Mouse (Mus musculus) forebrain, embryonic 13.5 days (tissue): ENCODE data around the gene Arpp19. TPM values are rescaled to one million over a fixed set of nuclear protein-coding genes. Genes with fewer than 3 reads are reported as not detected.

Source experiments
- ATAC-seq: fragments of 200-750 bp; cut with Nextera tagmentation; 2 replicates; pipeline ENCODE4 v1.8.0; 2017
- H3K27ac ChIP-seq: fragments of 300-500 bp; sonication (generic); 2 replicates; pipeline ENCODE4 v1.5.1; 2015; ENCODE audit warnings: inconsistent platforms, mild to moderate bottlenecking, moderate library complexity
- H3K27me3 ChIP-seq: fragments of 300-500 bp; sonication (generic); 2 replicates; pipeline ENCODE4 v1.6.1; 2015; ENCODE audit warnings: mild to moderate bottlenecking, inconsistent platforms
- H3K36me3 ChIP-seq: fragments of 300-500 bp; sonication (generic); 2 replicates; pipeline ENCODE4 v1.6.1; 2015; ENCODE audit warnings: mild to moderate bottlenecking, inconsistent platforms; ENCODE audit not compliant: poor library complexity, severe bottlenecking
- H3K4me1 ChIP-seq: fragments of 300-500 bp; sonication (generic); 2 replicates; pipeline ENCODE4 v1.6.1; 2015; ENCODE audit warnings: inconsistent platforms
- H3K4me2 ChIP-seq: fragments of 300-500 bp; sonication (generic); 2 replicates; pipeline ENCODE4 v1.6.1; 2015; ENCODE audit warnings: inconsistent platforms, mild to moderate bottlenecking, moderate library complexity
- H3K4me3 ChIP-seq: fragments of 300-500 bp; sonication (generic); 2 replicates; pipeline ENCODE4 v1.5.1; 2015; ENCODE audit warnings: mild to moderate bottlenecking, inconsistent platforms
- H3K9ac ChIP-seq: fragments of 300-500 bp; sonication (generic); 2 replicates; pipeline ENCODE4 v1.6.1; 2015; ENCODE audit warnings: mild to moderate bottlenecking, inconsistent platforms
- H3K9me3 ChIP-seq: fragments of 300-500 bp; sonication (generic); replicated peaks from 2 replicates; pipeline ENCODE4 v1.6.1; 2016; ENCODE audit warnings: inconsistent platforms
- WGBS: fragments of 180-500 bp; shearing (Covaris S2); methylation state at CpG from one replicate; pipeline ENCODE4 v1.1.7; 2015; 5-methylcytosine and 5-hydroxymethylcytosine counted together
- polyA plus RNA-seq: library from polyadenylated mRNA; unstranded; fragments of >200 nt; fragmentation: Nextera tagmentation; extraction: Ambion mirVana; gene quantifications from 2 replicates; pipeline ENCODE4 v1.2.1, GENCODE M21; 2015

Arpp19 gene
- polyA plus RNA-seq, 1 experiment from 2014 or later, result 301 TPM

GRCm38 (mm10) chr9:75041840-75042525 is 4.6 kb downstream of the Arpp19 start:
- Histone ChIP-seq H3K9me3 (no peaks in the 10 kb centered on the region), H3K4me2 (no peak overlapping the region), H3K9ac (no peak overlapping the region), H3K36me3 (peaks cover 19% of the 10 kb centered on the region), H3K4me3 (no peak overlapping the region), H3K27ac (no peak overlapping the region), H3K27me3 (no peaks in the 10 kb centered on the region), H3K4me1 (peaks cover 20% of the 10 kb centered on the region)
- 88% methylated on average over 2 of the region's 2 CpGs for WGBS
- no peak for ATAC-seq

- Histone ChIP-seq H3K36me3 (peaks cover 19% of the 10 kb centered on the region), H3K9me3 (no peaks in the 10 kb centered on the region), H3K4me2 (no peak overlapping the region), H3K27ac (no peak overlapping the region), H3K9ac (no peak overlapping the region), H3K4me3 (no peak overlapping the region), H3K27me3 (no peaks in the 10 kb centered on the region), H3K4me1 (peaks cover 20% of the 10 kb centered on the region)
- 97% methylated on average over 2 of the region's 2 CpGs for WGBS
- ATAC-seq, result no peak
Observed at GRCm38 (mm10) chr9:75043191-75043590, 5.8 kb downstream of the Arpp19 start.

GRCm38 (mm10) chr9:75047079-75047478 is 9.7 kb downstream of the Arpp19 start:
- no peak overlapping the region for H3K9ac ChIP-seq
- no peak for ATAC-seq
- H3K4me2 ChIP-seq, result no peak overlapping the region
- no peaks in the 10 kb centered on the region for H3K27me3 ChIP-seq
- H3K4me3 ChIP-seq, result no peak overlapping the region
- no peaks in the 10 kb centered on the region for H3K9me3 ChIP-seq
- H3K36me3 ChIP-seq, result peaks cover 19% of the 10 kb centered on the region
- H3K4me1 ChIP-seq, result 0 out of 2 replicates have a peak, but pooled peaks cover 4% of the 10 kb centered on the region
- no peak overlapping the region for H3K27ac ChIP-seq

- Histone ChIP-seq H3K36me3 (peaks cover 9% of the 10 kb centered on the region; the same call in 1 of the 2 replicates), H3K27me3 (no peaks in the 10 kb centered on the region), H3K4me1 (0 out of 2 replicates have a peak, but pooled peaks cover 4% of the 10 kb centered on the region), H3K4me3 (no peak overlapping the region), H3K9ac (no peak overlapping the region), H3K27ac (no peak overlapping the region), H3K4me2 (no peak overlapping the region), H3K9me3 (no peaks in the 10 kb centered on the region)
- WGBS, result 85% methylated on average over 3 of the region's 3 CpGs
- no peak for ATAC-seq
Observed at GRCm38 (mm10) chr9:75049100-75049499, 11.7 kb downstream of the Arpp19 start.

- Histone ChIP-seq H3K9ac (no peak overlapping the region), H3K9me3 (no peaks in the 10 kb centered on the region), H3K27me3 (no peaks in the 10 kb centered on the region), H3K4me3 (no peak overlapping the region), H3K36me3 (peaks cover 8% of the 10 kb centered on the region; the same call in 1 of the 2 replicates), H3K4me1 (0 out of 2 replicates have a peak, but pooled peaks cover 4% of the 10 kb centered on the region), H3K27ac (no peak overlapping the region), H3K4me2 (no peak overlapping the region)
- 34% methylated on average over 3 of the region's 3 CpGs for WGBS
- ATAC-seq, result peak; percentile 61; the same call in 1 of the 2 replicates
Observed at GRCm38 (mm10) chr9:75050003-75050402, 12.6 kb downstream of the Arpp19 start.

GRCm38 (mm10) chr9:75051841-75052240 is 14.4 kb downstream of the Arpp19 start:
- Histone ChIP-seq H3K4me2 (no peak overlapping the region), H3K36me3 (peaks cover 6% of the 10 kb centered on the region), H3K4me1 (0 out of 2 replicates have a peak, but pooled peaks cover 4% of the 10 kb centered on the region), H3K9me3 (no peaks in the 10 kb centered on the region), H3K4me3 (no peak overlapping the region), H3K27ac (no peak overlapping the region), H3K27me3 (no peaks in the 10 kb centered on the region), H3K9ac (no peak overlapping the region)
- WGBS, result 92% methylated on average over 4 of the region's 4 CpGs
- ATAC-seq, result no peak

GRCm38 (mm10) chr9:75055046-75055445 is 17.6 kb downstream of the Arpp19 start:
- no peak for ATAC-seq
- peaks cover 31% of the 10 kb centered on the region for H3K36me3 ChIP-seq
- H3K4me3 ChIP-seq, result no peak overlapping the region
- no peaks in the 10 kb centered on the region for H3K27me3 ChIP-seq
- H3K4me2 ChIP-seq, result no peak overlapping the region
- H3K9ac ChIP-seq, result no peak overlapping the region
- H3K9me3 ChIP-seq, result no peaks in the 10 kb centered on the region
- no peaks in the 10 kb centered on the region for H3K4me1 ChIP-seq
- 92% methylated on average over 5 of the region's 5 CpGs for WGBS
- H3K27ac ChIP-seq, result no peak overlapping the region

GRCm38 (mm10) chr9:75064678-75065331 is 27.4 kb downstream of the Arpp19 start:
- no peaks in the 10 kb centered on the region for H3K27me3 ChIP-seq
- no peak overlapping the region for H3K4me2 ChIP-seq
- no peak overlapping the region for H3K9ac ChIP-seq
- no peak overlapping the region for H3K4me3 ChIP-seq
- no peaks in the 10 kb centered on the region for H3K9me3 ChIP-seq
- no peak overlapping the region for H3K27ac ChIP-seq
- H3K36me3 ChIP-seq, result peaks cover 2% of the 10 kb centered on the region
- ATAC-seq, result no peak
- WGBS, result 75% methylated on average over 9 of the region's 9 CpGs
- H3K4me1 ChIP-seq, result no peaks in the 10 kb centered on the region

GRCm38 (mm10) chr9:75070457-75071028 is 33.1 kb downstream of the Arpp19 start, which contains the start of gene Myo5a:
Gene Myo5a, plus strand, starts transcription at chr9:75071015.
- Histone ChIP-seq H3K4me1 (peaks cover 27% of the 10 kb centered on the region), H3K4me2 (peak within 1 kb of the TSS; percentile 65), H3K4me3 (peak within 1 kb of the TSS; percentile 93), H3K27me3 (no peaks in the 10 kb centered on the region), H3K9ac (peak within 1 kb of the TSS; percentile 97), H3K27ac (peak within 1 kb of the TSS; percentile 96), H3K9me3 (no peaks in the 10 kb centered on the region), H3K36me3 (no peaks in the 10 kb centered on the region)
- 21% methylated on average over 23 of the region's 23 CpGs for WGBS
- no peak for ATAC-seq

GRCm38 (mm10) chr9:75071029-75071705 is 33.8 kb downstream of the Arpp19 start:
- WGBS, result under 1% methylated on average over 59 of the region's 92 CpGs
- H3K36me3 ChIP-seq, result no peaks in the 10 kb centered on the region
- H3K9me3 ChIP-seq, result no peaks in the 10 kb centered on the region
- H3K4me1 ChIP-seq, result peaks cover 27% of the 10 kb centered on the region
- no peaks in the 10 kb centered on the region for H3K27me3 ChIP-seq
- H3K27ac ChIP-seq, result peak overlapping the region; percentile 96
- H3K9ac ChIP-seq, result peak overlapping the region; percentile 97
- peak overlapping the region; percentile 65 for H3K4me2 ChIP-seq
- ATAC-seq, result peak; percentile 97
- H3K4me3 ChIP-seq, result peak overlapping the region; percentile 93

- H3K9me3 ChIP-seq, result no peaks in the 10 kb centered on the region
- peak; percentile 12 for ATAC-seq
- H3K4me2 ChIP-seq, result peak overlapping the region; percentile 65
- H3K9ac ChIP-seq, result peak overlapping the region; percentile 97
- H3K36me3 ChIP-seq, result no peaks in the 10 kb centered on the region
- peak overlapping the region; percentile 96 for H3K27ac ChIP-seq
- H3K4me3 ChIP-seq, result peak overlapping the region; percentile 93
- H3K4me1 ChIP-seq, result peaks cover 27% of the 10 kb centered on the region
- 0% methylated on average over 29 of the region's 29 CpGs for WGBS
- no peaks in the 10 kb centered on the region for H3K27me3 ChIP-seq
Observed at GRCm38 (mm10) chr9:75071706-75072192, 34.3 kb downstream of the Arpp19 start.
